Mouse (Mus musculus): ENCODE measurements around the gene Pola1.

Gene Pola1

GRCm38 (mm10) chrX:93631657-93632449 lies at the start of gene Pola1:
Pola1 (minus strand) TSS chrX:93632155.
- DNase-seq (ENCODE audit: low spot score): peak; percentile 84

GRCm38 (mm10) chrX:93676228-93676627 lies 44.3 kb upstream of the Pola1 start:
- no peak for DNase-seq (ENCODE audit: low spot score)

GRCm38 (mm10) chrX:93674836-93675795 lies 43.2 kb upstream of the Pola1 start:
- DNase-seq (ENCODE audit: low spot score): peak; percentile 70

- DNase-seq (ENCODE audit: low spot score): no peak
Observed at GRCm38 (mm10) chrX:93674432-93674831, 42.5 kb upstream of the Pola1 start.

DNA sequence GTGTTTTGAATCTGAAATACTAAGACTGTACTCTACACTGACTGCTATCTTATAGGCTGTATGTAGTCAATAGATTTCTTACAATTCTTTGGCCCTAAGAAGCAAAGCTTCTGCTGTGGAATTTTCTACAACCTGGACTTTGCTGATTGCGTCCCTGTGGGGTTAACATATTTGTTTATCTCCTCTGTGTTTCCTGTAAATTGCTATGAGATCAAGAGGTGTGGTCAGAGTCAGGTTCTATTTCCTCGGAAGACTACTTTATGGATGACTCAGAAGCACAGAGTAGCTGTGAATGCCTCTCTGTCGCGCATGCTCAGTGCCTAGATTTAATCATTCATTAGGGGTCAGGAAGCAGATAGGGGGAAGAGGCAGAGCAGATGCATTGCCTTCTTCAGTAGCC lies 32.8 kb upstream of the Pola1 start:
- no peak for DNase-seq (ENCODE audit: low spot score)

- DNase-seq (ENCODE audit: low spot score): no peak
Observed at GRCm38 (mm10) chrX:93663919-93664586, 32.1 kb upstream of the Pola1 start.

DNA sequence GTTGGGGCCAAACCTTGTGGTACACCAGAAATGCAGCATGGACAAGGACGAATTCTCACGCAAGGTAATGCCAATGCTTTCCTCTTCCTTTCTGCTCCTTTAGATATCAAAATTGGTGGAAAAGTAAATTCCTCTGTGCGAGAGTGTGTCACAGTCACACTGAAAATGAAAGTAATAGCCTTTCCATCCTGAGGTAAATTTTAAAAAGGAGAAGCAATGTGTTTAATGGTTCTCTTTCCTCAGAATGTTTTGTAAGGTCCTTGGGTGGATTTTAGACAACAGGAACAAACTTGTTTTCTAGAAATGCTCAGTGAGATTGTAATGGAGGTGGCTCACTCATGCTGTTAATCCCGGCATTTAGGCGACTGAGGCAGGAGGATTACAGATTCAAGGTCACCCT lies 23.2 kb upstream of the Pola1 start:
- no peak for DNase-seq (ENCODE audit: low spot score)

DNA sequence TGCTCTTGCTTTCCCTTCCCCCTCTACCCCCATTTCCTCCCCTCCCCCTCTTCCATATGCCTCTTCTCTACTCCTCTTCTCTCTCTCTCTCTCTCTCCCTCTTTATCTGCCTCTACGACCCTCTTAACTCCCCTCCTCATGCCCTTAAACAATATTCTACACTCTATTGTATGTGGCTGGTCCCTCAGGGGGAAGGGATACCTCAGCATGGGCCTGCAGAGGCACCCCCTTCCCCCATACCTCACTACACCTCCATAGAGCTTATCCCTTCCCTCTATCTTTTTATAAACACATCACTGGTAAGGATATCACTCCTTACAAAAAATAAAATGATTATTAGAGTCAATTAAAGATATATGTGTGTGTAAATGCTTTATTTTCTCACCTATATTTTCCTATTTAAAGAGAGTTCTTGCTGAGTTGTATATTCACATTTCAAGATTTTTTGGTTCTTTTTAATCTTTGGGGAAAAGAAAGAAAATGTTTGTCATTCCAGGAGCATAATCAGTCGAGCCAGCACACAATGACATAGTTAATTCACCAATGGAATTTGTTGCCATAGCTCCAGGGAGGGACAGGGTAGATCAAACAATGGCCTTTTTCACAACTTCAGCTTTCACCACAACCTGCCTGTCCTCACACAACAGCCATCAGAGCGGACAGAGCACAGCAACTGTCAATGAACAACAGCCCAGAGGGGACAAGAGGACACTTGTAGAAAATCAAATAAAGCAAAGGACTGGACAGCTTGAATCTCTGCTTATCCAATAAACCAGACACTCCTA lies 22.5 kb upstream of the Pola1 start, which contains the start of gene Pcyt1b:
Pcyt1b (plus strand) TSS at position 646 of the 785 bp plus-strand sequence.
- no peak for DNase-seq (ENCODE audit: low spot score)

GRCm38 (mm10) chrX:93650738-93651137 lies 18.8 kb upstream of the Pola1 start:
- no peak for DNase-seq (ENCODE audit: low spot score)

DNA sequence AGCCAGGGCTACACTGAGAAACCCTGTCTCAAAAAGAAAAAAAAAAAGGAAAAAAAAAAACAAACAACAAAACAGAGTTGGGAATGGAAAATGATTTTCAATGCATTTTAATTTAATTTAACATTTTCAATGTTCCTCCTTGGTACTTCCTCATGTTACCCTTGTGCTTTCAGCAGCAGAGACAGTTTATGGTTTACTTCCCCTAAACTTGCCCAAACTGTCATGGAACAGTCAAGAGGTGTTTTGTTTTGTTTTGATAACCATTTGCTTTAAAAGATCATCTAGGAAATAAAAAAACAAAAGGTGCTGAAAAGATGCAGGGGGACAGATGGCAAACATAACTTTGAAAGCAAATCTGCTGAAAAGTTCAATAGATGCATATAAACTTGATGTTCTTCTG lies 12.1 kb upstream of the Pola1 start:
- DNase-seq (ENCODE audit: low spot score): no peak

GRCm38 (mm10) chrX:93643600-93643999 lies 11.6 kb upstream of the Pola1 start:
- no peak for DNase-seq (ENCODE audit: low spot score)

GRCm38 (mm10) chrX:93634861-93635375 lies 3.0 kb upstream of the Pola1 start:
- no peak for DNase-seq (ENCODE audit: low spot score)

DNA sequence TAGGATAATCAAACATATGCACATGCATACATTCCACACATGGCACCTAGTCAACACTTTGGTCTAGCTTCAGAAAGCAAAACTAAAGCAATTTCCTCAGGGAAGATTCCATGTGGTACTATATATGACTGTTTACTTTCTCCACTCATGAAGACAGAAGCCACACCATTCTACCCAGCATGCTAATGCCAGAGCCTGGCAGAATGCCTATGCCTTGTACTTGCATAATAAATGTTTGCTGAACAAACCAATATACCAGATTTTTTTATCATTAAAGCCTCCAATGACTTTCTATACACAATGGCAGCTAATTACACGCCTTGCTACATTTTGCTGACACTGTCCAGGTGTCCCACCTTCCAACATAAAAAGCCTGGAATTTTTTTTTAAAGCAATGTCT lies 1.7 kb downstream of the Pola1 start:
- DNase-seq (ENCODE audit: low spot score): no peak

GRCm38 (mm10) chrX:93602214-93602613 lies 29.7 kb downstream of the Pola1 start:
- no peak for DNase-seq (ENCODE audit: low spot score)

DNA sequence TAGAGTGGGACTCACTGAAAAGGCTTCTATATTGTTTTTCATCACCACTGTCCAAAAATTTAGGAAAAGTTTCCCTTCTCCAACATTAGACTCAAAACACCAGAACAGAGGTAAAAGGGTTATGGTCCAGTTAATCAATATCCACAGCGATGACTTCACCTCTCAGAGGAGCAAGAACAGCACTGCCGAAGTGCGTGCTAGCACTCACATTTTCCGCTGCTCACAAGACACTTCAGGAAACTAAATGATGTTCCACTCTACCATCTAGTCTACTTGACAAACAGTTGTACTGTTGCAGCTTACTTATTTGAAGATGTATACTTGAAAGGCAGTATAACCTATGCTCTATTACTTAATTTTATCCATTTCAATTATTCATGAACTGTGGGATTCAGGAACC lies 37.7 kb downstream of the Pola1 start:
- no peak for DNase-seq (ENCODE audit: low spot score)

- DNase-seq (ENCODE audit: low spot score): no peak
Observed at GRCm38 (mm10) chrX:93580931-93581330, 51.0 kb downstream of the Pola1 start.

GRCm38 (mm10) chrX:93557171-93557570 lies 74.8 kb downstream of the Pola1 start:
- peak; percentile 47 for DNase-seq (ENCODE audit: low spot score)

DNA sequence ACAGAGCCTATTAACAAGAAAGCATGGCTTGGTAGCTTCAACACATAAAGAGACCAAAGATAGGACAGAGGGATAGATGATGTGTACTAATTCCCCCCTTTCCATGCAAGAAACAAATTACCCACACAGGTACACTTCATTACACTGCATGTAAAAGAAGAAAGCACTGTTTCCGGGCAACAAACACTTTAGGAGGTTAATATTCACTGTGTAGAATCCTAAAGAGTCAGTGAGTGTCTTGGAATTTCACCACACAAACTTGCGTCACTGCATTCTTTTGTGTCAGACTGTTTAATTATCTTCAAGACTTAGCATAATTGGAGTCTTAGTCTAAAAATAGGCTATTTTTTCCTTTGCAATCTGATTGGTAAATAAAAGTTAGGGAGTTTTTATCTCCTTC lies 92.2 kb downstream of the Pola1 start:
- DNase-seq (ENCODE audit: low spot score): no peak

GRCm38 (mm10) chrX:93502865-93503353 lies 129.0 kb downstream of the Pola1 start:
- DNase-seq (ENCODE audit: low spot score): peak; percentile 1

GRCm38 (mm10) chrX:93497597-93497996 lies 134.4 kb downstream of the Pola1 start:
- no peak for DNase-seq (ENCODE audit: low spot score)

GRCm38 (mm10) chrX:93465711-93466110 lies 166.2 kb downstream of the Pola1 start:
- peak; percentile 63 for DNase-seq (ENCODE audit: low spot score)
